Mouse (Mus musculus) left cerebral cortex, postnatal 25 days (tissue): ENCODE data around the gene Icam2. TPM values are rescaled to one million over a fixed set of nuclear protein-coding genes. Genes with fewer than 3 reads are reported as not detected.

Source experiments
- DNase-seq, 2 experiments: peaks; one replicate each; pipeline ENCODE4 v3.0.0; 2022; ENCODE audit warnings: low spot score in 2 of 2, mixed read lengths in 1 of 2
- intact Hi-C: fragments of 180-260 bp; cut with DNase I; formaldehyde crosslinking; loops from one replicate; pipeline ENCODE4 v1.15.1; 2025
- total RNA-seq, 2 experiments: library from RNA; stranded (reverse); gene quantifications; 2 replicates each; pipeline ENCODE4 v1.2.3; 2021

Gene Icam2
- total RNA-seq, 2 experiments from 2014 or later = 2.6 to 3.7 TPM

- intact Hi-C loops = loop anchor here (2.0 to 5.0 kb wide), 2 partner anchors 66 to 90 kb away; partner anchors contain the start of gene Gh
- no peak for DNase-seq
Measured at GRCm38 (mm10) chr11:106392597-106393330, 4.9 kb upstream of the Icam2 start.

GRCm38 (mm10) chr11:106391546-106392188 is 3.8 kb upstream of the Icam2 start:
- intact Hi-C loops = loop anchor here (2.0 to 5.0 kb wide), 2 partner anchors 65 to 89 kb away; partner anchors contain the start of gene Gh
- DNase-seq = peak; percentile 80 to 82

GRCm38 (mm10) chr11:106390757-106391156 is 2.9 kb upstream of the Icam2 start:
- DNase-seq = no peak
- intact Hi-C loops = loop anchor here (5.0 kb wide), 1 partner anchor 88 kb away; the partner anchor contains the start of gene Gh

- DNase-seq = no peak
- intact Hi-C loops = loop anchor here (5.0 kb wide), 1 partner anchor 87 kb away; the partner anchor contains the start of gene Gh
Measured at GRCm38 (mm10) chr11:106389611-106390010, 1.7 kb upstream of the Icam2 start.

DNA sequence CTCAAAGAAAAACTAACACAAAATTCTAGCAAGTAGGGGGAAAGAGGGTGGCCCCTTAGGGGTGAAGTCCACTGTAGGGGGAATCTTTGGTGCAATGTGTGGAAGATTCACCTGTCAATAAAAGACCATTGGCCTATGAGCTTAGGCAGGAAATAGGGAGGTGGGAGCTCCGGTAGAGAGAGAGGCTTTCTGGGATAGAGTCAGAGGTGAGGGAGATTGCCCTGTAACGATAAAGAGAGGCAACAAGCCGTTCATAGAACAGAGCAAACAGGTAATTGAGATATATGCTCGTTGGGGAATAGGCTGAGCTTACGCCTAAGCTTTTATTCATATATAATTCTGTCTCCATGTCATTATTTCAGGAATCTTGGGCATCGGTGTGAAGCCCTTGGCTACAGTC is 855 bp downstream of the Icam2 start:
- intact Hi-C loops = no loop called here

DNA sequence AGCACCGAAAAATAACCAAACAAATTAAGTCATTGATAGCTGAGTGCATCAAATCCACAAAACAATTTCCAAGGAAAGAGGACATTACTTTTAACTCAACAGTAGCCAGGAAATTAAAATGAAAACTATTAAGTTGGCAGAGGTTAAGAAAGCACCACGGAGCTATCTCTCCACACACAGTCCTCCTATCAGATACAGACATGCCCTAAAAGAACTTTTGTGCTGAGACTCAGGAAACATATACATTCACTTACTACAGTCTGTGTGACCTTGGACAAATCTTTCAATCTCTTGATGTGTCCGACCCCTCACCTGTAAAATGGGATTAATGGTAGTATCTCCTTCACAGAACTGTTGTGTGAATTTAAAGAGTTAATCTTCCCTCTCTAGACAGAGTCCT is 1.5 kb downstream of the Icam2 start:
- intact Hi-C loops = no loop called here

More for the DNA sequence above, 855 bp downstream of the Icam2 start:
- DNase-seq = no peak

DNA sequence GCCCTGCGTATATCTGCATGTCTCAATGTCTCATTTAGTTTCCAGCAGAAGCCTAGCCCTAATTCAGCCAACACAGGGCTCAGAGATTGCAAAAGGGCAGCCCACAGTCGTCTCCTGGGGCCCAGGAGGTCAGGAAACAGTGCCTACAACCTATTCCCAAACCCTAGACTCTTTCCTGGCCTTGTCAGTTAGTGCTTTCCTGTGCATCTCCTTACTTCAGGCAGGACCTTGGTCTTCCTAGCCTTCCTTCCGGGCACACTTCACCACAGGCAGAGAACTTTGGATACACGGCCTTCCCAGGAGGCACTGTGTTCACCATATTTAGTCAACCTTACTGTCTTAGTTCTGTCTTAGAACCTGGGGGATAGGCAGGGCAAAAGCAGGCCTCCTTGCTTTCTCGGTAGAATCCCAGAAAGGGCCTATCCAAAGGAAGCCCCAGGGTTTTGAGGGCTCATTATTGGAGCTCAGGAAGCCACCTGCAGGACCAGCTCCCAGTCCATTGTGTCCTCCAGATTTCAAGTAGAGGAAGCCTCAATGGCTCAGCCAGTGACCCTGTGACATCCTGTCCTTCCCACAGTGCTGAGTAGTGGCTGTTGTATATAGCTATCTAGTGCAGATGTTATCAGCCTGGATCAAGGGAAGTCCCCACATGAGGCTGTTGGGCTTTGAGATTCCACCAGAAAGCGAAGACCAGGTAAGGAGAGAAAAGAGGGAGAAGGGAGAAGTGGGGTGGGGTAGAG is 4.7 kb downstream of the Icam2 start:
- DNase-seq = no peak
- intact Hi-C loops = no loop called here

More for the DNA sequence above, 1.5 kb downstream of the Icam2 start:
- no peak for DNase-seq

GRCm38 (mm10) chr11:106382424-106382823 is 5.5 kb downstream of the Icam2 start:
- intact Hi-C loops = no loop called here
- DNase-seq = no peak

DNA sequence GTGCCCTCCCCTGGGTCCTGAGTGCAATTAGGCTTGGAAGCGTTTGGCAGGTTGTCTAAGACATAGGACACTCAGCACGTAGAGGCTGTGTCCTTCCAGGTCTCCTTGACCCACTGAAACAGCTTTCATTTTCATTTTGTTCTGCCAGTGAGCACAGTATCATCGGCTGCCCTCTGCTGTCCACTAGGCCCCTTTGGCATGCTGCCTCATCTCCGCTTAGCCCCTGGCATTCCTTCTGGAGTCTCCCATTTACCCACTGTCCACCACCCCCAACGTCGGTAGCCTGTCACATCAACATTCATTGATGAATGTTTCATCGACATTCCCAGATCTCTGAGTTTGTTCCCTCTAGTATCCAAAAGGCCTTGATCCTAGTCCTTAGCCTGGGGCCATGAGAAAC is 6.0 kb downstream of the Icam2 start:
- intact Hi-C loops = no loop called here
- no peak for DNase-seq

DNA sequence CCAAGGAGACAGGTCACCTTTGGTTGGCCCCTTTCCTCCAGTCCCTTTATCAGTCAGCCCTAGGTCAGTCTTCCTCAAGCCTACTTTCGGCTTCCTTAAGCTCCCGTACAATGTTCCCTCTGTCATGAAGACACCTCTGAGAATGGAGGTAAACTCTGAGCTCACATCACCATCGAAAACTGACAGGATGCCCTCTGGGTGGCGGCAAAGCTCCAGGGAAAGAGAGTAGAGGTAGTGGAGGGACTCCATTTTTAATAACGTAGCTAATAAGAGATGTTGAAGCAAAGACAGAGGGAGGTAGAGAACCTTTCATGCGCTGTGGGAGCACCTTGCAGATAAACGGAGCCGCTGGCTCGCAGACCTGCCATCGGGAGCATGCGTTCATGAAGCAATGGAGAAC is 6.9 kb downstream of the Icam2 start:
- DNase-seq = no peak
- intact Hi-C loops = no loop called here

DNA sequence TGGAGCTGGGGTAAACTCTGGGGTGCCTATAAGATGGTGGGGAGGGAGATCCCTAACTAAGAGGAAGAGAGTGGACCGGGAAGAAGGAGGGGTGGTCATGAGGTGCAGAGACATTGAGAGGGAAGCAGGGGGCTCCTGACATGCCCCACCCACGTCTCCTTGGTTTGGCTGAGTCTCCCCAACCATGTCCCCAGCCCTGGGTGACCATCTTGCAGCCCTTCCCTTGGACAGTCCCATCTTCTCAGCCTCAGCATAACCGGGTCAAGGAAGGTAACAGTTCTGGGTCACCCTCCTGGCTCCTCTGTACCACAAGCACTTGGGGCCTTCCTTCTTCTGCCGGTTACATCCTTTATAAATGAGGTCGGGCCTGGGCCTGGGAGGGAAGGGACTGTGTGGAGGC is 12.9 kb downstream of the Icam2 start:
- intact Hi-C loops = no loop called here
- no peak for DNase-seq

DNA sequence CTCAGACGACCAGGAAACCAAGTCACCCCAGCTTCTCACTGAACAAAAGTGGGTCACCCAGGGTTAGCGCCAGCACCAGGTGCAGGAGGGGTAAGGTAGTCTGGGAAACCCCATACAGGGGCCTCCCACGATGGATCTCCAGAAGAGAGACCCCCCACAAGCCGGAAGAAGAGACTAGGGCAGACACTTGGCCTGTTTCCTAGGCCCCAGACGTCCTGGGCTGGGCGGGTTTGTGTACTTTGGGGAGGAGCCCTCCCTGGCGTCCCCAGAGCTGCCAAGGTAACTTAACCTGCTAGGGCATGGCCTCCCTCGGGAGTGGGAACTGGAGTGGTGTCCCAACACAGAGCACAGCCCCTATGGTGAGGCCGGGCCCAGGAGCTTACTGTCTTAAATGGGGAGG is 13.3 kb downstream of the Icam2 start:
- intact Hi-C loops = no loop called here
- no peak for DNase-seq

GRCm38 (mm10) chr11:106373998-106374397 is 13.9 kb downstream of the Icam2 start:
- no peak for DNase-seq
- intact Hi-C loops = no loop called here

GRCm38 (mm10) chr11:106366316-106366715 is 21.6 kb downstream of the Icam2 start:
- DNase-seq = peak; percentile 64 to 75
- intact Hi-C loops = loop anchor here (2.0 to 5.0 kb wide), 2 partner anchors 38 to 64 kb away; partner anchors contain the start of gene Gh

GRCm38 (mm10) chr11:106365366-106365765 is 22.5 kb downstream of the Icam2 start, which contains the start of gene Prr29:
Gene Prr29, plus strand, starts transcription at chr11:106365472.
- intact Hi-C loops = loop anchor here (5.0 kb wide), 1 partner anchor 63 kb away; the partner anchor contains the start of gene Gh
- no peak for DNase-seq

DNA sequence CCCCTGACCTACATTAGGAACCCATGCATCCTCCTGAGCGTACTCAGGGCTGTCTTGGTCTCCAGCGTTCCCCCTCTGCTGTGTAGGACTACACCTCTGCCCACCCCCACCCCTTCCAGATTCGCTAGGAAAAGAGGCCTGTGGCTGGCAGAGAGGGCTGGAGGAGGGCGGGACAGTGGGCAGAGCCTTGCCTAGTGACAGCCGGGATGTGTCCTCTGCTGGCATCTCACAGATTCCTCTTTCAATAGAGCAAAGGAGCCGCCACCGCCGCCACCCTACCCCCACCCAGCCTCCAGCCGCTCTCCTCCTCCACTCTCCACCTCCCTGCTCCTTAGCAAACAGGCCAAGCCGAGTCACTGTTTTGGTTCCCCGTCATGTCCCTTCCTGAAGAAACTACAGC is 23.2 kb downstream of the Icam2 start:
- peak in 1 of 2 experiments; percentile 19 for DNase-seq
- intact Hi-C loops = loop anchor here (5.0 kb wide), 1 partner anchor 62 kb away; the partner anchor contains the start of gene Gh

- intact Hi-C loops = no loop called here
- no peak for DNase-seq
Measured at GRCm38 (mm10) chr11:106359350-106359749, 28.5 kb downstream of the Icam2 start.

GRCm38 (mm10) chr11:106355382-106356128 is 32.3 kb downstream of the Icam2 start:
- DNase-seq = no peak
- intact Hi-C loops = no loop called here

DNA sequence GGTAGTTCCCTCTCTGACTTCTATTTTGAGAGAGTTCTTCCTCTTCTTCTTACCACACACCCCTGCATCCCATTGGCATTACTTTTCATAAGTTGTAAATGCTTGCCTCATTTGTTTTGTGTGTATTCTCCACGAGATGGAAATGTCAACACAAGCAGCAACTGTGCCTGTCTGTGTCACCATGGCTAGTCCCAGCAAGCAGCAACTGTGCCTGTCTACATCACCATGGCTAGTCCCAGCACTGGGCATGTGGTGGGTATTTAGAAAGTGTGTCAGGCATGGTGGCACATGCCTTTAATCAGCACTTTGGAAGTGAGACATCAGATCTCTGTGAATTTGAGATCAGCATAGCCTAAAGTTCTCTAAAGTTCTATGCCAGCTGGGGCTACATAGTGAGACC is 33.7 kb downstream of the Icam2 start:
- intact Hi-C loops = no loop called here
- DNase-seq = no peak
